Mouse (Mus musculus) midbrain, postnatal 0 days (tissue): ENCODE data around the gene Ncaph2. TPM values are rescaled to one million over a fixed set of nuclear protein-coding genes. Genes with fewer than 3 reads are reported as not detected.

Experiments
- ATAC-seq: fragments of 200-750 bp; cut with Nextera tagmentation; 2 replicates; pipeline ENCODE4 v1.8.0; 2017; ENCODE audit warnings: moderate number of reproducible peaks, mild to moderate bottlenecking, moderate TSS enrichment, moderate library complexity; ENCODE audit not compliant: low FRiP score
- DNase-seq: peaks from one replicate; pipeline ENCODE4 v3.0.0-alpha.2; 2015; ENCODE audit warnings: low spot score
- H3K27ac ChIP-seq: fragments of 300-500 bp; sonication (generic); 2 replicates; pipeline ENCODE4 v1.5.1; 2014; ENCODE audit warnings: low read depth, mild to moderate bottlenecking, low read length, mixed read lengths
- H3K27me3 ChIP-seq: fragments of 300-500 bp; sonication (generic); 2 replicates; pipeline ENCODE4 v1.6.1; 2014; ENCODE audit warnings: low read length, control low read depth, mixed read lengths; ENCODE audit not compliant: insufficient read depth
- H3K36me3 ChIP-seq: fragments of 300-500 bp; sonication (generic); 2 replicates; pipeline ENCODE4 v1.6.1; 2014; ENCODE audit warnings: low read length, control low read depth, mixed read lengths; ENCODE audit not compliant: insufficient read depth
- H3K4me1 ChIP-seq: fragments of 300-500 bp; sonication (generic); 2 replicates; pipeline ENCODE4 v1.6.1; 2014; ENCODE audit warnings: mild to moderate bottlenecking, control low read depth, antibody characterized with exemption, low read length, mixed read lengths; ENCODE audit not compliant: insufficient read depth
- H3K4me2 ChIP-seq: fragments of 300-500 bp; sonication (generic); 2 replicates; pipeline ENCODE4 v1.6.1; 2014; ENCODE audit warnings: low read depth, mild to moderate bottlenecking, low read length, mixed read lengths; ENCODE audit not compliant: poor library complexity, severe bottlenecking
- H3K4me3 ChIP-seq: fragments of 300-500 bp; sonication (generic); 2 replicates; pipeline ENCODE4 v1.5.1; 2014; ENCODE audit warnings: low read depth, mild to moderate bottlenecking, low read length, moderate library complexity
- H3K9ac ChIP-seq: fragments of 300-500 bp; sonication (generic); replicated peaks from 2 replicates; pipeline ENCODE4 v1.6.1; 2014; ENCODE audit warnings: mild to moderate bottlenecking, low read length, moderate library complexity, mixed read lengths; ENCODE audit not compliant: poor library complexity, severe bottlenecking
- H3K9me3 ChIP-seq: fragments of 300-500 bp; sonication (generic); 2 replicates; pipeline ENCODE4 v1.6.1; 2016; ENCODE audit warnings: low read length, control low read depth
- CTCF ChIP-seq: IDR thresholded peaks from 2 replicates; pipeline ENCODE4 v1.5.1; 2016; ENCODE audit warnings: antibody characterized with exemption, mild to moderate bottlenecking
- WGBS: fragments of 180-500 bp; shearing (Covaris S2); extraction: QIAGEN DNeasy Blood & Tissue Kit; methylation state at CpG from one replicate; pipeline ENCODE4 v1.1.7; 2014; 5-methylcytosine and 5-hydroxymethylcytosine counted together
- polyA plus RNA-seq: library from polyadenylated mRNA; unstranded; fragments of >200 nt; fragmentation: Nextera tagmentation; extraction: Ambion mirVana; gene quantifications from 2 replicates; pipeline ENCODE4 v1.2.1, GENCODE M21; 2015
- total RNA-seq: library from RNA; depleted of rRNA; stranded (reverse); fragments of >200 nt; gene quantifications from 2 replicates; pipeline ENCODE4 v1.2.3, GENCODE M21; 2014

The Ncaph2 gene
- total and polyA plus RNA-seq, 2 experiments from 2014 or later: 88.0 to 88.8 TPM

DNA sequence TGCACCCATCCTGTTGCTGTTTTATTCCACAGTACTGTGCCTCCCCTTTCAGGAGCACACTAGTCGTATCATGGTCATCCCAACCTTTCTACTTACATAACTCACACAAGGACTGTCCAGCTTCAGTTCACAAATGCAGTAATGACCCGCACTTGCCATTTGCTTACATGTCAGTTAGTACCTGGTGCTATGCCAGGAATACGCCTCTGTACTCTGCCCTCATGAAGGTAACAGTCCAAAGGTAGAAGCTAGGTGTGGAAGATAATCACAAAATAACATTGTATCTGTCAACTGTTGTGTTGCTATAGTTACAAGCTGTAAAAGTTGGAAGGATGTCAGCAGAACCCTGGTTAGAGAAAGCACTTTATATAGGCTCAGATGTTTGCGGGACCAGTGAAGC is 41.4 kb downstream of the Ncaph2 start:
- Histone ChIP-seq H3K4me1 (no peaks in the 10 kb centered on the region), H3K4me2 (no peak overlapping the region), H3K27ac (no peak overlapping the region), H3K27me3 (no peaks in the 10 kb centered on the region), H3K36me3 (no peaks in the 10 kb centered on the region), H3K9ac (no peak overlapping the region), H3K9me3 (no peaks in the 10 kb centered on the region), H3K4me3 (no peak overlapping the region)
- DNase-seq (no peak), ATAC-seq (no peak)
- TF ChIP-seq CTCF: no peak
- 87% methylated on average over 4 of the region's 4 CpGs for whole genome bisulfite sequencing

GRCm38 (mm10) chr15:89398146-89398545 is 42.6 kb downstream of the Ncaph2 start:
- no peaks in the 10 kb centered on the region for H3K27me3 ChIP-seq

GRCm38 (mm10) chr15:89399716-89400115 is 44.2 kb downstream of the Ncaph2 start:
- H3K27me3 ChIP-seq: no peaks in the 10 kb centered on the region
- no peak overlapping the region for H3K4me2 ChIP-seq
- DNase-seq (no peak), ATAC-seq (no peak)
- no peaks in the 10 kb centered on the region for H3K4me1 ChIP-seq
- no peak overlapping the region for H3K9ac ChIP-seq
- no peaks in the 10 kb centered on the region for H3K36me3 ChIP-seq
- no peaks in the 10 kb centered on the region for H3K9me3 ChIP-seq
- no peak overlapping the region for H3K27ac ChIP-seq
- no peak overlapping the region for H3K4me3 ChIP-seq
- 60% methylated on average over 1 of the region's 1 CpGs for WGBS
- TF ChIP-seq CTCF: no peak

More at GRCm38 (mm10) chr15:89398146-89398545, 42.6 kb downstream of the Ncaph2 start:
- no peaks in the 10 kb centered on the region for H3K9me3 ChIP-seq
- DNase-seq: peak; percentile 49
- H3K4me3 ChIP-seq: no peak overlapping the region
- H3K4me1 ChIP-seq: no peaks in the 10 kb centered on the region
- ATAC-seq: no peak
- no peak overlapping the region for H3K9ac ChIP-seq
- TF ChIP-seq CTCF: no peak
- no peak overlapping the region for H3K4me2 ChIP-seq
- no peaks in the 10 kb centered on the region for H3K36me3 ChIP-seq
- H3K27ac ChIP-seq: no peak overlapping the region
- 80% methylated on average over 2 of the region's 2 CpGs for WGBS

DNA sequence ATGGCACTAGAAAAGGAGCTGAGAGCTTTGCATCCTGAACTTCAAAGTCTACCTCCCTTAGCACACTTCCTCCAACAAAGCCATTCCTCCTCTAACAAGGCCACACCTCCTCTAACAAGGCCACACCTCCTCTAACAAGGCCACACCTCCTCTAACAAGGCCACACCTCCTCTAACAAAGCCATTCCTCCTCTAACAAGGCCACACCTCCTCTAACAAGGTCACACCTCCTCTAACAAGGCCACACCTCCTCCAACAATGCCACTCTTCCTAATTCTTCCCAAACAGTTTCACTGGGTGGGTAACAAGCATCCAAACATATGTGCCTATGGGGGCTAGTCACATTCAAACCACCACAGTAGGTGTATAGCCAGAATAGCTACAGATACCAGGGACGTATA is 47.0 kb downstream of the Ncaph2 start:
- Histone ChIP-seq H3K27me3 (no peaks in the 10 kb centered on the region), H3K36me3 (no peaks in the 10 kb centered on the region), H3K4me3 (no peak overlapping the region), H3K9ac (no peak overlapping the region), H3K27ac (no peak overlapping the region), H3K4me1 (no peaks in the 10 kb centered on the region), H3K4me2 (no peak overlapping the region), H3K9me3 (no peaks in the 10 kb centered on the region)
- DNase-seq (no peak), ATAC-seq (no peak)
- 84% methylated on average over 1 of the region's 1 CpGs for WGBS
- no peak for TF ChIP-seq CTCF

GRCm38 (mm10) chr15:89404831-89405623 is 49.5 kb downstream of the Ncaph2 start:
- no peak for TF ChIP-seq CTCF
- 90% methylated on average over 10 of the region's 10 CpGs for WGBS
- ATAC-seq: no peak

DNA sequence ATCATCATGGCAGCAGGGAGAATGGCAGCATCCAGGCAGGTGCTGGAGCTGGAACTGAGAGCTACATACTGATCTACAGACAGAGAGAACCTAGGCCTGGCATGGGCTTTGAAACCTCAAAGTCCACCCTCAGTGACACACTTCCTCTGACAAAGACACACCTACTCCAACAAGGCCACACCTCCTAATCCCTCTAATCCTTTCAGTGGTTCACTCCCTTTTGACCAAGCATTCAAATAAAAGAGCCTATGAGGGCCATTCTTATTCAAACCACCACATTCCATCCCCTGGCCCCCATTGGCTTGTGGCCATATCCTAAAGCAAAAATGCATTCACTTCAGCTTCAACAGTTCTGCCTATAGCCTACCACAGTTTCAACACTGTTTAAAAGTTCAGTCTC is 51.2 kb downstream of the Ncaph2 start:
- Histone ChIP-seq H3K4me3 (no peak overlapping the region), H3K27me3 (no peaks in the 10 kb centered on the region), H3K4me2 (no peak overlapping the region), H3K9me3 (no peaks in the 10 kb centered on the region), H3K27ac (no peak overlapping the region), H3K9ac (no peak overlapping the region), H3K36me3 (no peaks in the 10 kb centered on the region), H3K4me1 (no peaks in the 10 kb centered on the region)
- DNase-seq (no peak), ATAC-seq (no peak)
- TF ChIP-seq CTCF: no peak

More at GRCm38 (mm10) chr15:89404831-89405623, 49.5 kb downstream of the Ncaph2 start:
- Histone ChIP-seq H3K27ac (no peak overlapping the region), H3K36me3 (no peaks in the 10 kb centered on the region), H3K4me1 (no peaks in the 10 kb centered on the region), H3K9me3 (no peaks in the 10 kb centered on the region), H3K4me3 (no peak overlapping the region), H3K4me2 (no peak overlapping the region), H3K9ac (no peak overlapping the region), H3K27me3 (no peaks in the 10 kb centered on the region)
- no peak for DNase-seq
